Mouse (Mus musculus): ENCODE measurements around the gene 4930523C07Rik. TPM values are rescaled to one million over a fixed set of nuclear protein-coding genes. Genes with fewer than 3 reads are reported as not detected.

Gene 4930523C07Rik
- polyA plus RNA-seq, 1 experiment from 2014 or later: 1.5 TPM

DNA sequence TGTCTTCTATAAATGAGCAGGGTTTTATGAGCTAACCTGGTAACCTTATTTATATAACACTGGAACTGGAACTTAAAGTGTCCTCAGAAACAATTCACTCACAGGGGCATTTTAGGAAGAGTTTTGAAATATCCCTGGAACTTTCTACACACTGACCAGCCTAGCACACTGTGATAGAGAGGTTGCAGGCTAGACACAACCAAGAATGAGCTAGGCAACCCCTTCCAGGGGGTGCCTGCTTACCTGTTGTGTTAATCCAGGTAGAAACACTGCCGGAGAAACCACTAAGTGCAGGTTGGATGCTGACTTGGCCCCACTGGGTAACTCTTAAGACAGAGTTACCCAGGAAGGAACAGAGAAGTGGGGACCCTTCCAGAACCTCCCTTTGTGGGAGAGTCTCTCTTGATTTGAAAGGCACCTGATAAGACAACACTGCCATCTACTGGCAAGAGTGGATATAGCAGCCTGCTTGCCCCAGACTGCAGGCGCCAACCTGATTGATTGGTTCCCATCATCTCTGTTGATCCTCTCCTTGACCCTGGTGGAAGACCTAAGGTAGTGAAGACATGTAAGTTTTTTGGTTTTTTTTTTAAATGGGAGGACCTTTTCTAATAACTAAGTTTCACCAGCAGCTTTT lies 36.7 kb downstream of the 4930523C07Rik start:
- H3K36me3 ChIP-seq (replicated peaks): no peaks in the 10 kb centered on the region
- H3K9me3 ChIP-seq: no peaks in the 10 kb centered on the region
- no peak overlapping the region for H3K4me2 ChIP-seq
- H3K4me3 ChIP-seq (replicated peaks): no peak overlapping the region
- no peaks in the 10 kb centered on the region for H3K4me1 ChIP-seq
- WGBS: 23% methylated on average over 2 of the region's 2 CpGs
- H3K9ac ChIP-seq: no peak overlapping the region
- no peaks in the 10 kb centered on the region for H3K27me3 ChIP-seq
- ATAC-seq (ENCODE audit: low FRiP score): peak; percentile 71; the same call in 1 of the 2 replicates
- no peak overlapping the region for H3K27ac ChIP-seq

DNA sequence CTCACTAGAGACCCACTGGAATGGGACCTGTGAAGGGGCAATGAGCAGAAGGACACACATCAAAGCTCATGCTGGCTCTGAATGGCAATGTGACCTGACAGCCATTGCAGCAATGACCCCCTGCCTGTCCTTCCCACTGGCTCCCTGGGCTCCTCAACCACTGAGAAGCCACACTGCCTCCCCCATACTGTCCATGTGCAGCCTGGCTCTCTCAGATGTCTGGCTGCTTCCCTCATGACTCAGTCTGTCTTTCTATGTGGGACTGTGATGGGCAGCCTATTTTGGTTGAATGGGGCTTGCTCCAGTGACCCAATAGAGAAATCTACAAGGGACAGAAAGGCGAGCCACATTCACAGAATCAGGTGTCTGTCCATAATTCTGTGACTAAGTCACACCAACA lies 38.5 kb downstream of the 4930523C07Rik start:
- H3K9ac ChIP-seq: no peak overlapping the region
- no peak overlapping the region for H3K4me2 ChIP-seq
- H3K4me1 ChIP-seq: no peaks in the 10 kb centered on the region
- no peaks in the 10 kb centered on the region for H3K9me3 ChIP-seq
- no peak overlapping the region for H3K4me3 ChIP-seq (replicated peaks)
- no peaks in the 10 kb centered on the region for H3K36me3 ChIP-seq (replicated peaks)
- no peak for ATAC-seq (ENCODE audit: low FRiP score)
- WGBS: 94% methylated on average over 1 of the region's 1 CpGs
- H3K27ac ChIP-seq: no peak overlapping the region
- no peaks in the 10 kb centered on the region for H3K27me3 ChIP-seq

DNA sequence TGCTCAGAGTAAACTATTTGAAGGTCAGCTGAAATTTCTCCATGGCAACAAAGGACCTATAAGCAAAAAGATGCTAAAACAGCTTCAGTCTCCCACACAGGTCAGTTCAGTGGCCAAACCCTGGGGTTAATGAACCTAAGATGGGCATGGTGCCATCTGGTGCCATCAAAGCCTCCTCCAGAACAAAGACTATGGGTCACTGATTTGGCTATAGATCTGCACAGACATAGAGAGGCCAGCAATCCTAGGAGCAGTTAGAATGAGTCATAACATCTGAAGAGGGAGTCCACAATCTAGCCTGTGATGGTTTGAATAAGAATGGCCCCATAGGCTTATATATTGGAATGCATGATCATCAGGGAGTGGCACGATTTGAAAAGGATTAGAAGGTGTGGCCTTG lies 40.1 kb downstream of the 4930523C07Rik start:
- no peak for ATAC-seq (ENCODE audit: low FRiP score)
- no peak overlapping the region for H3K4me3 ChIP-seq (replicated peaks)
- no peak overlapping the region for H3K9ac ChIP-seq
- no peak overlapping the region for H3K4me2 ChIP-seq
- H3K9me3 ChIP-seq: no peaks in the 10 kb centered on the region
- no peaks in the 10 kb centered on the region for H3K4me1 ChIP-seq
- no peaks in the 10 kb centered on the region for H3K27me3 ChIP-seq
- H3K36me3 ChIP-seq (replicated peaks): no peaks in the 10 kb centered on the region
- no peak overlapping the region for H3K27ac ChIP-seq
- WGBS: 81% methylated on average over 1 of the region's 1 CpGs

DNA sequence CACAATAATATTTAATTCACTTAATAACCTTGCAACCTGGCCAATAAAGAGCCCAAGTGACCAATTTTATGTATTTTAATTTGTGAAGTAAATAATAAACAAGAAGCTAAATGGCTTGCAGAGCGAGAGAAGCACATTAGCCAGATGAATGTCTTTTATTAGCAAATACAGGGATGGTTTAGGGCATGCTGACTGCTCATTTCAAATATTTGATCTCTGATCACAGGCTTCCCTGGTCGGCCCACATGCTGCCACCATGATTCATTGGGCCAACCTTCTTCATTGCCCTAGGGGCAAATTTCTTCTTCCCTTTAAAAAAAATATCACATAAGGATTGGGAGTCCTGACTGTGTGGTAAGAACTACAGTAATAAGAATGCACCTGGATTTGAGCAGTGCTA lies 42.5 kb downstream of the 4930523C07Rik start:
- Histone ChIP-seq H3K4me2 (no peak overlapping the region), H3K27me3 (no peaks in the 10 kb centered on the region), H3K27ac (no peak overlapping the region), H3K4me1 (no peaks in the 10 kb centered on the region), H3K36me3 (replicated peaks) (no peaks in the 10 kb centered on the region), H3K9ac (no peak overlapping the region), H3K9me3 (no peaks in the 10 kb centered on the region), H3K4me3 (replicated peaks) (no peak overlapping the region)
- no peak for ATAC-seq (ENCODE audit: low FRiP score)
- WGBS: 90% methylated on average over 2 of the region's 2 CpGs

DNA sequence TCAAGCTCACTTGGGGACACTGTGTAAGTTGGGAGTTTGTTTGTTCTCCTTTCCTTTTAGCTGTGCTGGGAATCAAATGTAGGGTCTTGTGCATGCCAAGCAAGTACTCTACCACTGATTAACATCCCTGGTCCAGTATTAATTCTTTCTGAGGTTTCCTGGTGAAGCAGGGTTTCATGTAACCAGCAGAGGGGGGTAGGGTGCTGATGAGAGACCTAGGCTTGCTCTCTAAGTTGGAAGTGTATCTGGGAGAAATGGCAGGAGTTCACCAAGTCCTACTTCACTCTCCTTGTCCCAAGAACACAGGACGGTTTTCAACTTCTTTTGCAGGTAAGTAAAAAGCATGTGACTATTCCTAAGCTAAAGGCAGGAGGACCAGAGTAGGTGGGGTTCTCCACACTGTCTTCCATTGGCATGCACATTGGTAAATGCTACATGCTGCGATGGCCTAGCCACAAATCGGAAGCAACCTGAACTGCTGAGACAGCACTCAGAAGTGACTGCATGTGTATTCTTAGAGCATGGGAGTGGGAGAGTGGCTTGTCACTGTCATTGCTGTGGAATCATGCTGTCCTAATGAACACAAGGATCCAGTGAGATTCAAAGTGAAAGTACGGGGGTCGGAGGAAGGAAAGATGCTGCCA lies 55.6 kb downstream of the 4930523C07Rik start:
- no peaks in the 10 kb centered on the region for H3K9me3 ChIP-seq
- no peak for ATAC-seq (ENCODE audit: low FRiP score)

DNA sequence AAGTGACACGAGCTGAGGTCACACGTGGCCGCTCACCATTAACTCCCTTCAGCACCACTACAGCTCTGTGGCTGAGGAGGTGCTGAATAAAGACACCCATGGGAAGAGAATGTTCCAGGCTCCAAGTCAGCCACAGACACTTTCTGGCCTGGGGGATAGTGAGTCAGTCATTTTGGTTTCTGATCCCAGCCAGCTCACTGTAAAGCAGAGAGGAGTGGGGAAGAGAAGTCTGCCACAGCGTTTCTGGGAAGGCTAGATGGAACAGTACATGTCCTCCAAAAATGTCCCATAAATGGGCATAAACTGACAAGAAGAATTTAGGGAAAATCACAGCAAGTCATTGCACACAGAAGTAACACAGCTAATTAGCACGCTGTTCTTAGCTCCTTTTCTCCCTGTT lies 56.8 kb downstream of the 4930523C07Rik start:
- ATAC-seq (ENCODE audit: low FRiP score): no peak
- Histone ChIP-seq H3K9me3 (no peaks in the 10 kb centered on the region), H3K36me3 (replicated peaks) (no peaks in the 10 kb centered on the region), H3K27me3 (no peaks in the 10 kb centered on the region), H3K4me1 (no peaks in the 10 kb centered on the region), H3K4me2 (no peak overlapping the region), H3K4me3 (replicated peaks) (no peak overlapping the region), H3K9ac (no peak overlapping the region), H3K27ac (no peak overlapping the region)
- 78% methylated on average over 5 of the region's 5 CpGs for WGBS

More for the DNA sequence above, 55.6 kb downstream of the 4930523C07Rik start:
- Histone ChIP-seq H3K27me3 (no peaks in the 10 kb centered on the region), H3K4me1 (no peaks in the 10 kb centered on the region), H3K4me2 (no peak overlapping the region), H3K36me3 (replicated peaks) (no peaks in the 10 kb centered on the region), H3K27ac (no peak overlapping the region), H3K4me3 (replicated peaks) (no peak overlapping the region), H3K9ac (no peak overlapping the region)
- 86% methylated on average over 5 of the region's 5 CpGs for WGBS

DNA sequence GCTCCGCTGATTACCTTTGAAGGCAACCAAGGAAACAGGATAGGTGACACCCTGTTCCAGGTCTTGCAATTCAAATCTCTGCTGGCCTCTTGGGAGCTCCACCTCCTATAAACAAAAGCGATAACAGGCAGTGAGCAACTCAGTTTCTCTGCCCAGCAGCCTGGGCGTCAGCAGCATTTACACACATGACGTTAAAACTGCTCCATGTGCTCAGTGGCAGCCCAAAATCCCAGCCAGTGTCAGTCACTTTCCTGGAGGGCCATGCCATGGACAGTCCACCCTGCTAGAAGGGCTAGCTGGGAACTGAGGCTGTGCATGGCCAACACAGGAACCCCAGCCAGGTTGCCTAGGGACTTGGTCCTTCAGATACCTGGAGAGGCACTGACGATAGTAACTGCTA lies 61.2 kb downstream of the 4930523C07Rik start:
- Histone ChIP-seq H3K27me3 (no peaks in the 10 kb centered on the region), H3K27ac (no peak overlapping the region), H3K4me1 (no peaks in the 10 kb centered on the region), H3K4me3 (replicated peaks) (no peak overlapping the region), H3K9me3 (no peaks in the 10 kb centered on the region), H3K9ac (no peak overlapping the region), H3K36me3 (replicated peaks) (no peaks in the 10 kb centered on the region), H3K4me2 (no peak overlapping the region)
- WGBS: 91% methylated on average over 5 of the region's 5 CpGs
- ATAC-seq (ENCODE audit: low FRiP score): no peak

DNA sequence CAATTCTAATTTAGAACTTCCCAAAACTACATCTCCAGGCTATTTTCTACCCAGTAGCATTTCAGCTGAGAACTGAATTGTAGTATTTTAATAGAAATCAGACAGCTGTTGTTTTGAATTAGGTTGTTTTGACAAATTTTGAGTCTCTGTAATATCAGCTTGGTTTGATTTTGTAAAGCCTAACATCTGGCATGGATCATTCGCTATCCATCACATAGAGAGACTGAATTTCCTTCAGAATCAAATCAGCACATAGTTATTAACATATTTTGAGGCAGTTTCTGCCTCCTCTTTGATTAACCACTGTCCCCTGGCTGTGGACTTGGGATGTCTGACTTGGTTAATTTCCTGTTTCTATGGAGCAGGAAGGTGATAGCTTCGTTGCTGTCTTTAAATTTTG lies 64.4 kb downstream of the 4930523C07Rik start:
- Histone ChIP-seq H3K4me1 (no peaks in the 10 kb centered on the region), H3K9me3 (no peaks in the 10 kb centered on the region), H3K27ac (no peak overlapping the region), H3K9ac (no peak overlapping the region), H3K27me3 (no peaks in the 10 kb centered on the region), H3K4me3 (replicated peaks) (no peak overlapping the region), H3K4me2 (no peak overlapping the region), H3K36me3 (replicated peaks) (no peaks in the 10 kb centered on the region)
- no peak for ATAC-seq (ENCODE audit: low FRiP score)
- 86% methylated on average over 2 of the region's 2 CpGs for WGBS

DNA sequence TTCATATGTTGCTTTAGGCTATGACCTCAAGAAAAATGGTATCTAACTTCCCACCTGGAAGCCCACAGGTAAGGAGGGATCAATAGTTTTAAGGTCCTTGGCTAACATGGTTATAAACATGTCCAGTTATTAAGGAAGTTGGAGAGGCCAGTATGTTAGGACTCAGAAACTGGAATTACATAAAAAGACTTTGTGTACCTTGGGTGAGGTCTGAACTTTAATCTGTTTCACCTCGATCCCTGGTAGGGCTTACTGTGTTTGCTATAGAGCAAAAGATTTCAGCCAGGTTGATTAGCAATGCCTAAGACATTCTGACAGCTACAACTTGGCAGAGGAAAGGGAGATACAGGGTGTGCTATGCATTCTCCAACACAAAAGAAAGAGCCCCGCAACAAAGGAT lies 79.8 kb downstream of the 4930523C07Rik start:
- Histone ChIP-seq H3K27ac (no peak overlapping the region), H3K4me3 (replicated peaks) (no peak overlapping the region), H3K4me2 (no peak overlapping the region), H3K4me1 (no peaks in the 10 kb centered on the region), H3K36me3 (replicated peaks) (no peaks in the 10 kb centered on the region), H3K9me3 (no peaks in the 10 kb centered on the region), H3K27me3 (no peaks in the 10 kb centered on the region), H3K9ac (no peak overlapping the region)
- ATAC-seq (ENCODE audit: low FRiP score): no peak
- WGBS: 89% methylated on average over 2 of the region's 2 CpGs

Other genes starting within 250 kb of the 4930523C07Rik start
- gene Tnn, start 109.2 kb downstream of the 4930523C07Rik start, polyA plus RNA-seq (2016; fragmentation: Nextera tagmentation; extraction: Ambion mirVana): 0.03 and 0.11 TPM in 2 replicates
- gene Mrps14, start 150.8 kb downstream of the 4930523C07Rik start, polyA plus RNA-seq (2016; fragmentation: Nextera tagmentation; extraction: Ambion mirVana): 240 and 244 TPM in 2 replicates
- 296 and 305 TPM in 2 replicates for gene Cacybp, start 168.5 kb downstream of the 4930523C07Rik start, polyA plus RNA-seq (2016; fragmentation: Nextera tagmentation; extraction: Ambion mirVana)

Measured in forebrain, embryonic 12.5 days (tissue).